ENCODE assay signal across 13 mouse cellular contexts in the genomic region with DNA sequence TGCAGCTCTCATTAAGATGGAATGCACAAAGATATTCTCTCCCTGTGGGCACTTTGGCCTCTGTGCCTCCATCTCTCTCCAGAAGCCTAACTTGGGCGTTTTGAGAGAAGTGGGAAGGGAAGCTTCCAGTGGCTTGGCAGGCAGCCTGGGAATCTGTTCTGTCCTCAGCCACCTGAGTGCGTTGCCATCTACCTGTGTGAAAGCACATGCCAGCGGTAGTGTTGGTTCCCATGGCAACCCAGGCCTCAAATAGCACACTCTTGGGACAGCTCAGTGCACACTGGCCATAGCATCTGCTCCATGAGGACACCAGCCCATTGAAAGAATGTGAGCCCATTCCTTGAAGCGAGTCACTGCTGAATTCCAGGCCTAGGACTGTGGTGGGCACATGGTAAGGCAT.
A peak's percentile ranks its signal among the peaks of the same experiment; 100 is the strongest.
DNase-seq lines count a peak whose midpoint lies in the region; ATAC-seq lines count a peak whose summit lies in the region.
"Had no signal": no experiment of that assay in that cellular context is flagged by ENCODE, and none has a peak within 500 bp of the region (broad histone marks: within the 10 kb centered on the region; RNA-seq: fewer than 3 reads in every experiment).

No protein-coding gene starts in this region.

- no peak overlapping the region for H3K4me3 ChIP-seq in limb, embryonic 15.5 days
- H3K4me3 ChIP-seq in limb, embryonic 10.5 days, result no peak overlapping the region
- H3K4me3 ChIP-seq in embryonic facial prominence, embryonic 14.5 days (ENCODE audit: low read depth, low read length), result no peak overlapping the region
- H3K4me3 ChIP-seq in intestine, embryonic 15.5 days (replicated peaks), result no peak overlapping the region
- H3K4me3 ChIP-seq: forebrain, embryonic 12.5 days; hindbrain, embryonic 15.5 days; left cerebral cortex, adult 2 months; liver, embryonic 12.5 days had no signal

- peak; percentile 50 for DNase-seq in cerebellum, adult 11 months
- DNase-seq in cerebellum, postnatal 4 days (ENCODE audit: low spot score in 2 of 2), result no peak
- no peak for DNase-seq in limb, embryonic 10.5 days (ENCODE audit: low spot score)
- peak; percentile 45 for DNase-seq in embryonic facial prominence, embryonic 14.5 days (ENCODE audit: low spot score)
- peak; percentile 23 for DNase-seq in lung, postnatal 10 days
- no peak for DNase-seq in ovary, postnatal 14 days (ENCODE audit: low spot score)
- DNase-seq: thymus, postnatal 4 days had no signal

- 42% methylated on average over 4 of the region's 4 CpGs for WGBS in limb, embryonic 15.5 days
- 75% methylated on average over 4 of the region's 4 CpGs for WGBS in limb, embryonic 10.5 days
- whole genome bisulfite sequencing in embryonic facial prominence, embryonic 14.5 days, result 68% methylated on average over 4 of the region's 4 CpGs
- 71% methylated on average over 4 of the region's 4 CpGs for WGBS in intestine, embryonic 15.5 days

- no peak overlapping the region for H3K9ac ChIP-seq in limb, embryonic 15.5 days
- no peak overlapping the region for H3K9ac ChIP-seq in embryonic facial prominence, embryonic 14.5 days (ENCODE audit: low read depth, low read length)
- no peak overlapping the region for H3K9ac ChIP-seq in intestine, embryonic 15.5 days
- H3K9ac ChIP-seq: forebrain, embryonic 12.5 days; hindbrain, embryonic 15.5 days; liver, embryonic 12.5 days had no signal

- 0 out of 2 replicates have a peak overlapping the region, but pooled peaks have one; percentile 4 for H3K27ac ChIP-seq in limb, embryonic 15.5 days
- no peak overlapping the region for H3K27ac ChIP-seq in limb, embryonic 10.5 days
- H3K27ac ChIP-seq in embryonic facial prominence, embryonic 14.5 days (replicated peaks; ENCODE audit: low read depth, low read length), result no peak overlapping the region
- no peak overlapping the region for H3K27ac ChIP-seq in intestine, embryonic 15.5 days
- H3K27ac ChIP-seq: forebrain, embryonic 12.5 days; hindbrain, embryonic 15.5 days; left cerebral cortex, adult 2 months; liver, embryonic 12.5 days had no signal

- no peak overlapping the region for H3K4me2 ChIP-seq in limb, embryonic 15.5 days
- H3K4me2 ChIP-seq in embryonic facial prominence, embryonic 14.5 days (ENCODE audit: low read depth, low read length), result no peak overlapping the region
- H3K4me2 ChIP-seq in intestine, embryonic 15.5 days (replicated peaks), result no peak overlapping the region
- H3K4me2 ChIP-seq: forebrain, embryonic 12.5 days; hindbrain, embryonic 15.5 days; liver, embryonic 12.5 days had no signal

- no peaks in the 10 kb centered on the region for H3K36me3 ChIP-seq in limb, embryonic 15.5 days
- no peaks in the 10 kb centered on the region for H3K36me3 ChIP-seq in limb, embryonic 10.5 days
- H3K36me3 ChIP-seq in embryonic facial prominence, embryonic 14.5 days (ENCODE audit: control insufficient read depth, insufficient read depth, low read length), result no peaks in the 10 kb centered on the region
- no peaks in the 10 kb centered on the region for H3K36me3 ChIP-seq in intestine, embryonic 15.5 days
- H3K36me3 ChIP-seq: forebrain, embryonic 12.5 days; hindbrain, embryonic 15.5 days; liver, embryonic 12.5 days had no signal

- no peaks in the 10 kb centered on the region for H3K27me3 ChIP-seq in limb, embryonic 15.5 days
- no peaks in the 10 kb centered on the region for H3K27me3 ChIP-seq in limb, embryonic 10.5 days (ENCODE audit: low read depth, poor library complexity, severe bottlenecking)
- H3K27me3 ChIP-seq in embryonic facial prominence, embryonic 14.5 days (replicated peaks; ENCODE audit: control insufficient read depth, insufficient read depth, low read length), result no peaks in the 10 kb centered on the region
- H3K27me3 ChIP-seq in intestine, embryonic 15.5 days (replicated peaks), result no peaks in the 10 kb centered on the region
- H3K27me3 ChIP-seq: forebrain, embryonic 12.5 days; hindbrain, embryonic 15.5 days; liver, embryonic 12.5 days had no signal

- H3K9me3 ChIP-seq in limb, embryonic 15.5 days, result no peaks in the 10 kb centered on the region
- no peaks in the 10 kb centered on the region for H3K9me3 ChIP-seq in limb, embryonic 10.5 days (replicated peaks)
- H3K9me3 ChIP-seq in embryonic facial prominence, embryonic 14.5 days (ENCODE audit: control insufficient read depth, low read length), result no peaks in the 10 kb centered on the region
- H3K9me3 ChIP-seq in intestine, embryonic 15.5 days, result no peaks in the 10 kb centered on the region
- H3K9me3 ChIP-seq: forebrain, embryonic 12.5 days; hindbrain, embryonic 15.5 days; liver, embryonic 12.5 days had no signal

- peaks cover 6% of the 10 kb centered on the region for H3K4me1 ChIP-seq in limb, embryonic 15.5 days
- peaks cover 4% of the 10 kb centered on the region; the same call in 1 of the 2 replicates for H3K4me1 ChIP-seq in limb, embryonic 10.5 days
- peaks cover 5% of the 10 kb centered on the region; the same call in 1 of the 2 replicates for H3K4me1 ChIP-seq in embryonic facial prominence, embryonic 14.5 days (ENCODE audit: control insufficient read depth, insufficient read depth, low read length)
- H3K4me1 ChIP-seq in intestine, embryonic 15.5 days (replicated peaks), result peaks cover 4% of the 10 kb centered on the region; the same call in 1 of the 2 replicates
- H3K4me1 ChIP-seq: forebrain, embryonic 12.5 days; liver, embryonic 12.5 days had no signal

- no peak for ATAC-seq in limb, embryonic 15.5 days (ENCODE audit: insufficient number of reproducible peaks, low FRiP score, low TSS enrichment, low read depth)
- peak; percentile 70; the same call in 1 of the 2 replicates for ATAC-seq in embryonic facial prominence, embryonic 14.5 days (ENCODE audit: low read depth)
- ATAC-seq in intestine, embryonic 15.5 days, result no peak
- ATAC-seq: liver, embryonic 12.5 days had no signal

Comparison
In these comparisons a context has a peak if more than half of its experiments do, and no peak if none do; other contexts are left out.
1. DNase-seq: peak in cerebellum, adult 11 months (single experiment), embryonic facial prominence, embryonic 14.5 days (single experiment) and lung, postnatal 10 days (single experiment); none in cerebellum, postnatal 4 days (0 of 2), limb, embryonic 10.5 days (single experiment) and ovary, postnatal 14 days (single experiment).